Mouse (Mus musculus) stomach, embryonic 14.5 days (tissue): Measurements from ENCODE around the gene Romo1. TPM values are rescaled to one million over a fixed set of nuclear protein-coding genes. Genes with fewer than 3 reads are reported as not detected.
"Not testable (repeated sequence)": the region's sequence is repeated elsewhere in the genome, so short reads cannot be mapped to it uniquely, and the experiment has no call there.

Experiments used
- ATAC-seq: fragments of 200-750 bp; cut with Nextera tagmentation; 2 replicates; pipeline ENCODE4 v1.8.0; 2017; ENCODE audit warnings: low read depth, moderate TSS enrichment; ENCODE audit not compliant: insufficient number of reproducible peaks, insufficient read depth, low FRiP score
- H3K27ac ChIP-seq: fragments of 300-500 bp; sonication (generic); 2 replicates; pipeline ENCODE4 v1.5.1; 2014; ENCODE audit warnings: mild to moderate bottlenecking, low read length, moderate library complexity, mixed read lengths
- H3K27me3 ChIP-seq: fragments of 300-500 bp; sonication (generic); 2 replicates; pipeline ENCODE4 v1.6.1; 2014; ENCODE audit warnings: low read length, control low read depth, mixed read lengths; ENCODE audit not compliant: control insufficient read depth, insufficient read depth
- H3K36me3 ChIP-seq: fragments of 300-500 bp; sonication (generic); 2 replicates; pipeline ENCODE4 v1.6.1; 2014; ENCODE audit warnings: mild to moderate bottlenecking, control low read depth, low read length, moderate library complexity, mixed read lengths; ENCODE audit not compliant: control insufficient read depth, insufficient read depth
- H3K4me1 ChIP-seq: fragments of 300-500 bp; sonication (generic); 2 replicates; pipeline ENCODE4 v1.6.1; 2014; ENCODE audit warnings: low read length, control low read depth, mixed read lengths; ENCODE audit not compliant: control insufficient read depth, insufficient read depth
- H3K4me2 ChIP-seq: fragments of 300-500 bp; sonication (generic); replicated peaks from 2 replicates; pipeline ENCODE4 v1.6.1; 2014; ENCODE audit warnings: low read depth, low read length, control low read depth
- H3K4me3 ChIP-seq: fragments of 300-500 bp; sonication (generic); 2 replicates; pipeline ENCODE4 v1.5.1; 2014; ENCODE audit warnings: low read depth, low read length, control low read depth
- H3K9ac ChIP-seq: fragments of 300-500 bp; sonication (generic); replicated peaks from 2 replicates; pipeline ENCODE4 v1.6.1; 2014; ENCODE audit warnings: low read depth, mild to moderate bottlenecking, control low read depth, low read length, moderate library complexity, mixed read lengths
- H3K9me3 ChIP-seq: fragments of 300-500 bp; sonication (generic); 2 replicates; pipeline ENCODE4 v1.6.1; 2016; ENCODE audit warnings: low read depth, low read length, control low read depth; ENCODE audit not compliant: control insufficient read depth
- WGBS: fragments of 180-500 bp; shearing (Covaris S2); extraction: QIAGEN DNeasy Blood & Tissue Kit; methylation state at CpG from one replicate; pipeline ENCODE4 v1.1.7; 2014; 5-methylcytosine and 5-hydroxymethylcytosine counted together
- polyA plus RNA-seq: library from polyadenylated mRNA; unstranded; fragments of >200 nt; fragmentation: Nextera tagmentation; extraction: Ambion mirVana; gene quantifications from 2 replicates; pipeline ENCODE4 v1.2.1, GENCODE M21; 2014

Gene Romo1
- polyA plus RNA-seq, 1 experiment from 2014 or later = 418 TPM

DNA sequence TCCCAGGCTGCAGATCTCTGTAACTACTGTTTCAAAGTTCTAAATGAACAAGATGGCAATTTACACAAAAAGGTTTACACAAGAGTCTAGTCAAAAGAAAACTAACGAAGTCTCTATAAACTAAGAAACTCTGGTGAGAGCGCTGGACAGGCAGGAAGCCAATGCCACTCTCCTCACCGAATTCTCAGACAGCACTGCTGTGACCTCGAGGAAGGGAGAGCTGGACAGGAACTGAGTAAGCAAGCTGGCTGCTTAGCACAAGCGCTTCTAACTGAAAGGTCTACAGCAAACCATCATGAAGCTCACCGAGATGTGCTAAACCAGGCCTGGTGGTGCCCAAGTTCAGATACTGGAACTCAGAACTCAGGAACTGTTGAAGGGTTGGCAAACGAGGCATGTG lies 45.4 kb downstream of the Romo1 start:
- 70% methylated on average over 7 of the region's 7 CpGs for WGBS
- H3K9me3 ChIP-seq, H3K27ac ChIP-seq, H3K4me2 ChIP-seq, H3K4me3 ChIP-seq, H3K4me1 ChIP-seq, H3K27me3 ChIP-seq, H3K9ac ChIP-seq, H3K36me3 ChIP-seq, ATAC-seq: not testable (repeated sequence)

GRCm38 (mm10) chr2:156190004-156190896 lies 46.4 kb downstream of the Romo1 start:
- Histone ChIP-seq H3K36me3 (no peaks in the 10 kb centered on the region), H3K4me3 (no peak overlapping the region), H3K4me2 (no peak overlapping the region), H3K4me1 (no peaks in the 10 kb centered on the region), H3K9ac (no peak overlapping the region), H3K9me3 (no peaks in the 10 kb centered on the region), H3K27ac (no peak overlapping the region), H3K27me3 (no peaks in the 10 kb centered on the region)
- ATAC-seq = no peak
- 79% methylated on average over 14 of the region's 14 CpGs for WGBS

DNA sequence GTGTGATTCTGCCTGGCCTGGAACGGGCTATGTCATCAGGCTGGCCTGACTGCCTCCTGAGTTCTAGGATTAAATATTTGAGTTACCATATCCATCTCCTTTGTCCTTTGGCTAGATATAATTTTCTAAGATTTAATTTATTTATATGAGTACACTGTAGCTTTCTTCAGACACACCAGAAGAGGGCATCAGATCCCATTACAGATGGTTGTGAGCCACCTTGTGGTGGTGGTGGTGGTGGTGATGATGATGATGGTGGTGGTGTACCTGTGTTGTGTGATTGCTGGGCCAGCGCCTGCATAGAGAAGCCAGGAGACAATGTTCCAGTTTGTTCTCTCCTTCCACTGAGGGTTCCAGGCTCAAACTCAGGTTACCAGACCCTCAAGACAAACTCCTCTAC lies 47.7 kb downstream of the Romo1 start:
- H3K36me3 ChIP-seq = no peaks in the 10 kb centered on the region
- no peak overlapping the region for H3K4me3 ChIP-seq
- no peak for ATAC-seq
- 88% methylated on average over 2 of the region's 2 CpGs for WGBS
- no peaks in the 10 kb centered on the region for H3K9me3 ChIP-seq
- H3K27ac ChIP-seq = no peak overlapping the region
- H3K9ac ChIP-seq = no peak overlapping the region
- no peaks in the 10 kb centered on the region for H3K27me3 ChIP-seq
- 0 out of 2 replicates have a peak, but pooled peaks cover 5% of the 10 kb centered on the region for H3K4me1 ChIP-seq
- H3K4me2 ChIP-seq = no peak overlapping the region

GRCm38 (mm10) chr2:156192068-156192467 lies 48.2 kb downstream of the Romo1 start:
- H3K36me3 ChIP-seq = no peaks in the 10 kb centered on the region
- WGBS = 77% methylated on average over 2 of the region's 2 CpGs
- ATAC-seq = no peak

GRCm38 (mm10) chr2:156193066-156193862 lies 49.4 kb downstream of the Romo1 start:
- Histone ChIP-seq H3K27ac (no peak overlapping the region), H3K4me2 (no peak overlapping the region), H3K36me3 (no peaks in the 10 kb centered on the region), H3K9ac (no peak overlapping the region), H3K9me3 (no peaks in the 10 kb centered on the region), H3K4me1 (0 out of 2 replicates have a peak, but pooled peaks cover 5% of the 10 kb centered on the region), H3K27me3 (no peaks in the 10 kb centered on the region), H3K4me3 (no peak overlapping the region)
- whole genome bisulfite sequencing = 68% methylated on average over 3 of the region's 3 CpGs
- ATAC-seq = no peak

More at GRCm38 (mm10) chr2:156192068-156192467, 48.2 kb downstream of the Romo1 start:
- no peak overlapping the region for H3K27ac ChIP-seq
- 0 out of 2 replicates have a peak, but pooled peaks cover 5% of the 10 kb centered on the region for H3K4me1 ChIP-seq
- no peaks in the 10 kb centered on the region for H3K9me3 ChIP-seq
- no peaks in the 10 kb centered on the region for H3K27me3 ChIP-seq
- H3K4me2 ChIP-seq = no peak overlapping the region
- H3K4me3 ChIP-seq = no peak overlapping the region
- no peak overlapping the region for H3K9ac ChIP-seq

- no peak overlapping the region for H3K4me2 ChIP-seq
- H3K4me3 ChIP-seq = no peak overlapping the region
- no peak for ATAC-seq
- H3K4me1 ChIP-seq = peaks cover 5% of the 10 kb centered on the region; the same call in 1 of the 2 replicates
- no peaks in the 10 kb centered on the region for H3K36me3 ChIP-seq
- no peaks in the 10 kb centered on the region for H3K27me3 ChIP-seq
- H3K27ac ChIP-seq = no peak overlapping the region
- H3K9me3 ChIP-seq = no peaks in the 10 kb centered on the region
- no peak overlapping the region for H3K9ac ChIP-seq
Measured at GRCm38 (mm10) chr2:156194571-156194970, 50.7 kb downstream of the Romo1 start.

Other genes with a start within 250 kb of the Romo1 start
- gene Uqcc1, start 213.7 kb upstream of the Romo1 start, polyA plus RNA-seq = 56.3 and 64.4 TPM in 2 replicates
- gene Gm15557, start 203.3 kb upstream of the Romo1 start, polyA plus RNA-seq = not detected in 2 replicates
- 1.2 and 1.3 TPM in 2 replicates for gene Gdf5, start 198.7 kb upstream of the Romo1 start, polyA plus RNA-seq
- 22.6 and 27.8 TPM in 2 replicates for gene Cep250, start 187.6 kb upstream of the Romo1 start, polyA plus RNA-seq
- 2.1 and 2.2 TPM in 2 replicates for gene 6430550D23Rik, start 136.1 kb upstream of the Romo1 start, polyA plus RNA-seq
- gene Ergic3, start 136.0 kb upstream of the Romo1 start, polyA plus RNA-seq = 264 and 266 TPM in 2 replicates
- gene Fer1l4, start 91.1 kb upstream of the Romo1 start, polyA plus RNA-seq = 0.78 and 1.6 TPM in 2 replicates
- gene Spag4, start 78.9 kb upstream of the Romo1 start, polyA plus RNA-seq = 3.1 and 4.2 TPM in 2 replicates
- gene Cpne1, start 32.1 kb upstream of the Romo1 start, polyA plus RNA-seq = 59.5 and 60.1 TPM in 2 replicates
- gene Rbm12, start 32.1 kb upstream of the Romo1 start, polyA plus RNA-seq = 30.1 and 31.5 TPM in 2 replicates
- 11.0 and 17.6 TPM in 2 replicates for gene Gm28036, start 16.9 kb upstream of the Romo1 start, polyA plus RNA-seq
- 41.5 and 44.6 TPM in 2 replicates for gene Nfs1, start 147 bp downstream of the Romo1 start, polyA plus RNA-seq
- gene Rbm39, start 36.2 kb downstream of the Romo1 start, polyA plus RNA-seq = 754 and 766 TPM in 2 replicates
- gene Phf20, start 52.4 kb downstream of the Romo1 start, polyA plus RNA-seq = 80.6 and 93.0 TPM in 2 replicates
- gene Cnbd2, start 168.3 kb downstream of the Romo1 start, polyA plus RNA-seq = 3.4 and 4.5 TPM in 2 replicates
- gene Scand1, start 168.7 kb downstream of the Romo1 start, polyA plus RNA-seq = 61.0 and 62.5 TPM in 2 replicates